Mouse (Mus musculus) bone marrow macrophage, adult 2 months (primary cell): ENCODE data around the gene Kctd13.

Source experiments
- CTCF ChIP-seq: IDR thresholded peaks from 2 replicates; pipeline ENCODE4 v1.5.1; 2012; ENCODE audit warnings: low read depth, mild to moderate bottlenecking, low read length, moderate library complexity
- POLR2A ChIP-seq: IDR thresholded peaks from 2 replicates; pipeline ENCODE4 v1.6.1; 2012; ENCODE audit warnings: mild to moderate bottlenecking, low read depth, low read length, borderline replicate concordance

DNA sequence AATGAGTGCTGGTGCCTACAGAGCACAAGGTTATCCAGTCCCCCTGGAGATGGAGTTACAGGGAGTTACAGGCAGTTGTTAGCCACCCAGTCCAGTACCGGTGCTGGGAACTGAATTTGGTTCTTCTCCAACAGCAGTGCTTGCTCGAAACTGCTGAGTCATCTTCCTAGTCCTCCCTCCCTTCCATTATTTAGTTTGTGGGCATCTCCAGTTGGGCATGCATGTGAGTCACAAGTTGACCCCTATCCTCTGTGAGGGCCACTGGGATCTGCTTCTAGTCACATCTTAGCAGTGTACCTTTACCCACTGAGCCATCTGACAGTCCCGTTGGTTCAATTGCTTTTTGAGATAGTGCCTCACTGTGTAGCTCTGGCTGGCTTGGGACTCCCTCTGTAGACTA, 23.1 kb upstream of the Kctd13 start:
- no peak for TF ChIP-seq POLR2A
- TF ChIP-seq CTCF = no peak
